Comparison of ENCODE assay signal across 27 mouse cellular contexts in genomic region chr1:160217898-160218297, GRCm38 (mm10).
"Had no signal": no experiment of that assay in that cellular context is flagged by ENCODE, and none has a peak within 500 bp of the region (broad histone marks: within the 10 kb centered on the region; RNA-seq: fewer than 3 reads in every experiment).

No protein-coding gene starts in this region.

- H3K4me1 ChIP-seq: intestine, embryonic 15.5 days; kidney, embryonic 15.5 days; limb, embryonic 13.5 days; limb, embryonic 15.5 days had no signal

- H3K4me3 ChIP-seq: heart, adult 2 months; heart, embryonic 13.5 days; heart, embryonic 15.5 days; hindbrain, embryonic 13.5 days; intestine, embryonic 15.5 days; kidney, embryonic 15.5 days; limb, embryonic 13.5 days; limb, embryonic 15.5 days; liver, embryonic 12.5 days had no signal

- H3K36me3 ChIP-seq: heart, embryonic 13.5 days; heart, embryonic 15.5 days; hindbrain, embryonic 13.5 days; intestine, embryonic 15.5 days; kidney, embryonic 15.5 days; limb, embryonic 13.5 days; limb, embryonic 15.5 days; liver, embryonic 12.5 days had no signal

- H3K9me3 ChIP-seq: heart, embryonic 13.5 days; heart, embryonic 15.5 days; hindbrain, embryonic 13.5 days; intestine, embryonic 15.5 days; kidney, embryonic 15.5 days; limb, embryonic 13.5 days; limb, embryonic 15.5 days; liver, embryonic 12.5 days had no signal

- ATAC-seq: hindbrain, embryonic 16.5 days; inflammation-experienced regulatory T-cells, adult 6 months; intestine, embryonic 15.5 days; liver, embryonic 12.5 days had no signal

- DNase-seq: gastrocnemius, postnatal 14 days; gastrocnemius, postnatal 36 days; heart, adult 11 months; heart, adult 2 months; heart, postnatal 14 days; heart, postnatal 36 days; kidney, adult 11 months; kidney, adult 2 months; kidney, adult 9 months; kidney, postnatal 14 days; kidney, postnatal 36 days; layer of hippocampus, adult 9-11 months; layer of hippocampus, postnatal 36 days; left cerebral cortex, postnatal 4 days had no signal

- H3K27me3 ChIP-seq: heart, embryonic 13.5 days; heart, embryonic 15.5 days; hindbrain, embryonic 13.5 days; intestine, embryonic 15.5 days; kidney, embryonic 15.5 days; limb, embryonic 13.5 days; limb, embryonic 15.5 days; liver, embryonic 12.5 days had no signal

- H3K4me2 ChIP-seq: heart, embryonic 11.5 days; heart, embryonic 13.5 days; heart, embryonic 15.5 days; hindbrain, embryonic 13.5 days; intestine, embryonic 15.5 days; kidney, embryonic 15.5 days; limb, embryonic 13.5 days; limb, embryonic 15.5 days; liver, embryonic 12.5 days had no signal

- H3K9ac ChIP-seq: heart, embryonic 13.5 days; heart, embryonic 15.5 days; hindbrain, embryonic 13.5 days; intestine, embryonic 15.5 days; kidney, embryonic 15.5 days; limb, embryonic 13.5 days; limb, embryonic 15.5 days; liver, embryonic 12.5 days; liver, embryonic 14.5 days had no signal

- H3K27ac ChIP-seq: heart, adult 2 months; heart, embryonic 13.5 days; heart, embryonic 15.5 days; hindbrain, embryonic 13.5 days; intestine, embryonic 15.5 days; kidney, embryonic 15.5 days; kidney, postnatal 0 days; limb, embryonic 13.5 days; limb, embryonic 15.5 days; liver, embryonic 12.5 days; liver, embryonic 14.5 days had no signal
